In the genomic region with DNA sequence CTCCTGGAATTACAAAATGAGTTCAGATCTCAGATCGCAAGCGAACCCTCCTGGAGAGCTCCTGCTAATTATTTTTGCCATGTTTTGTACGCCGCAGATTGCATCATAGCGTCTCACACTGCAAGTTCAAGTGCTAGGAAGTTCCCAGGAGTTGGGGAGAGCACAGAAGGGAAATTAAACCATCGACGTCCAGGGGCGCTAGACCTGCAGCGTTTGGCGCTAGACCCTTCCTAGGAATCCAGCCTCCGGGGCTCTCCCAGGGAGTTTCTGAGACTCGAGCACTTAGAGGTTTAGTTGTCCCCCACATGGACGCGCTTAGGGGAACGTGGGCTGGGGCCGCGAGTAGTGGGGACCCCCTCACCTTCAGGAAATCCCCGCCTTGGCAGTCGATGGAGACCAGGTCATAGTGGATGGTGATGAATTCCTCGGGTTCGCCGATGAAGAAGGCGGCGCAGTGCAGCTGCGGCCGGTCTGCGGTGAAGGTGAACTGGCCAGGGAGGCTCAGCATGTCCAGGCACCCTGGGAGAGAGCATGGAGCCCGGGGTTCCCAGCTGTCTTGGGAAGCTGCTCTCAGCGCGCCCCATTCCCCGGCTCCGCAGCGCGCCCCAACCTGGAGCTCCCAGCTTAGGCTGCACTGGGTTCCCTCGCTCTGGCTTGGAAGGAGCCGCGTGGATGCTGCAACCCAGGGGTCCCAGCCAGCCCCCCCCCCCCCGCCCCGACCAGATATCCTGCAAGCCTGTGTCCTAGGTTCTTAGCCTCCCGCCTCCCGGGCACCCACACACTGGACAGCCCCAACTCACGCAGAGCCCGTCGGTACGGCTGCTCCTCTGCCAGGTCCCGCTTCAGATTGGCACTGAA, we compare ENCODE assay signal across 8 mouse cellular contexts. TPM values are rescaled to one million over a fixed set of nuclear protein-coding genes. Genes with fewer than 3 reads are reported as not detected.
DNase-seq lines count a peak whose midpoint lies in the region; ATAC-seq lines count a peak whose summit lies in the region.

No protein-coding gene starts in this region.

- no peaks in the 10 kb centered on the region for H3K4me1 ChIP-seq in lung, embryonic 15.5 days
- peaks cover 3% of the 10 kb centered on the region for H3K4me1 ChIP-seq in hindbrain, embryonic 11.5 days (replicated peaks; ENCODE audit: control insufficient read depth, insufficient read depth, low read length)

- ATAC-seq in lung, embryonic 15.5 days (ENCODE audit: borderline replicate concordance, extremely low read depth, low FRiP score, low TSS enrichment) = peak; percentile 35; the same call in 1 of the 2 replicates
- peak; percentile 57 for ATAC-seq in hindbrain, embryonic 11.5 days (ENCODE audit: low FRiP score)
- 0 out of 2 replicates have a peak, but pooled peaks have one; percentile 34 for ATAC-seq in megakaryocyte-erythroid progenitor cell, adult 5-6 weeks (replicated peaks; ENCODE audit: low FRiP score, low TSS enrichment, poor library complexity, severe bottlenecking)

- no peak overlapping the region for H3K9ac ChIP-seq in lung, embryonic 15.5 days
- peak overlapping the region; percentile 8 for H3K9ac ChIP-seq in hindbrain, embryonic 11.5 days (ENCODE audit: low read depth, low read length)

- H3K9me3 ChIP-seq in lung, embryonic 15.5 days = no peaks in the 10 kb centered on the region
- no peaks in the 10 kb centered on the region for H3K9me3 ChIP-seq in hindbrain, embryonic 11.5 days (ENCODE audit: control insufficient read depth, low read length)

- no peaks in the 10 kb centered on the region for H3K36me3 ChIP-seq in lung, embryonic 15.5 days
- no peaks in the 10 kb centered on the region for H3K36me3 ChIP-seq in hindbrain, embryonic 11.5 days (ENCODE audit: control insufficient read depth, insufficient read depth, low read length)

- H3K4me2 ChIP-seq in lung, embryonic 15.5 days = peak overlapping the region; percentile 61
- H3K4me2 ChIP-seq in hindbrain, embryonic 11.5 days (replicated peaks; ENCODE audit: low read depth, low read length) = peak overlapping the region; percentile 89

- no peak overlapping the region for H3K27ac ChIP-seq in lung, embryonic 15.5 days
- no peak overlapping the region for H3K27ac ChIP-seq in hindbrain, embryonic 11.5 days (ENCODE audit: low read depth, low read length)

- peaks cover 39% of the 10 kb centered on the region for H3K27me3 ChIP-seq in lung, embryonic 15.5 days
- H3K27me3 ChIP-seq in hindbrain, embryonic 11.5 days (ENCODE audit: control insufficient read depth, insufficient read depth, low read length) = peaks cover 23% of the 10 kb centered on the region

- 2% methylated on average over 46 of the region's 46 CpGs for WGBS in lung, embryonic 15.5 days
- 2% methylated on average over 41 of the region's 46 CpGs for WGBS in hindbrain, embryonic 11.5 days

- peak overlapping the region; percentile 29 for H3K4me3 ChIP-seq in lung, embryonic 15.5 days
- H3K4me3 ChIP-seq in hindbrain, embryonic 11.5 days (ENCODE audit: low read depth, low read length) = peak overlapping the region; percentile 39

- no peak for DNase-seq in lung, postnatal 25 days (ENCODE audit: low spot score)
- DNase-seq in embryo, embryonic 9.5 days (ENCODE audit: extremely low spot score) = peak; percentile 58
- DNase-seq in hindbrain, embryonic 11.5 days (ENCODE audit: low spot score) = peak; percentile 72
- DNase-seq in testis, postnatal 10 days (ENCODE audit: low spot score) = peak; percentile 52
- no peak for DNase-seq in adipocyte (ENCODE audit: low spot score)
- DNase-seq in right cerebral cortex, postnatal 36 days (ENCODE audit: low spot score in 2 of 2) = no peak

RNA-seq across cellular contexts. Expression of gene Crhbp, which starts 1.1 kb away (rescaled TPM):
- polyA plus RNA-seq in lung, embryonic 15.5 days (2015; fragmentation: Nextera tagmentation; extraction: Ambion mirVana) = 0.11 TPM in 1 of 2 replicates, not detected in the other
- polyA plus RNA-seq in hindbrain, embryonic 11.5 days (2014; fragmentation: Nextera tagmentation; extraction: Ambion mirVana) = 2.9 TPM in 2 replicates
- total RNA-seq in megakaryocyte-erythroid progenitor cell, adult 5-6 weeks (2014; fragmentation: Nextera tagmentation) = not detected in 2 replicates
- not detected in 2 replicates for total RNA-seq in megakaryocyte-erythroid progenitor cell, adult 5-6 weeks (2017)

RNA-seq across cellular contexts. Expression of gene S100z, which starts 34.9 kb away (rescaled TPM):
- not detected in 2 replicates for polyA plus RNA-seq in lung, embryonic 15.5 days (2015; fragmentation: Nextera tagmentation; extraction: Ambion mirVana)
- polyA plus RNA-seq in hindbrain, embryonic 11.5 days (2014; fragmentation: Nextera tagmentation; extraction: Ambion mirVana) = not detected in 2 replicates
- total RNA-seq in megakaryocyte-erythroid progenitor cell, adult 5-6 weeks (2014; fragmentation: Nextera tagmentation) = not detected in 2 replicates
- not detected in 2 replicates for total RNA-seq in megakaryocyte-erythroid progenitor cell, adult 5-6 weeks (2017)

Comparison
In these comparisons a context has a peak if more than half of its experiments do, and no peak if none do; other contexts are left out.
1. DNase-seq: peak in embryo, embryonic 9.5 days (single experiment), hindbrain, embryonic 11.5 days (single experiment) and testis, postnatal 10 days (single experiment); none in lung, postnatal 25 days (single experiment), adipocyte (single experiment) and right cerebral cortex, postnatal 36 days (0 of 2).
2. Peak in every context shown above with its lines, with median percentiles within 50 percentile points of each other: ATAC-seq.